Mouse (Mus musculus): ENCODE measurements around the gene Tuba1a. TPM values are rescaled to one million over a fixed set of nuclear protein-coding genes. Genes with fewer than 3 reads are reported as not detected.
"Not testable (repeated sequence)": the region's sequence is repeated elsewhere in the genome, so short reads cannot be mapped to it uniquely, and the experiment has no call there.

Tuba1a gene
- polyA plus RNA-seq, 1 experiment from 2014 or later: 1,237 TPM

DNA sequence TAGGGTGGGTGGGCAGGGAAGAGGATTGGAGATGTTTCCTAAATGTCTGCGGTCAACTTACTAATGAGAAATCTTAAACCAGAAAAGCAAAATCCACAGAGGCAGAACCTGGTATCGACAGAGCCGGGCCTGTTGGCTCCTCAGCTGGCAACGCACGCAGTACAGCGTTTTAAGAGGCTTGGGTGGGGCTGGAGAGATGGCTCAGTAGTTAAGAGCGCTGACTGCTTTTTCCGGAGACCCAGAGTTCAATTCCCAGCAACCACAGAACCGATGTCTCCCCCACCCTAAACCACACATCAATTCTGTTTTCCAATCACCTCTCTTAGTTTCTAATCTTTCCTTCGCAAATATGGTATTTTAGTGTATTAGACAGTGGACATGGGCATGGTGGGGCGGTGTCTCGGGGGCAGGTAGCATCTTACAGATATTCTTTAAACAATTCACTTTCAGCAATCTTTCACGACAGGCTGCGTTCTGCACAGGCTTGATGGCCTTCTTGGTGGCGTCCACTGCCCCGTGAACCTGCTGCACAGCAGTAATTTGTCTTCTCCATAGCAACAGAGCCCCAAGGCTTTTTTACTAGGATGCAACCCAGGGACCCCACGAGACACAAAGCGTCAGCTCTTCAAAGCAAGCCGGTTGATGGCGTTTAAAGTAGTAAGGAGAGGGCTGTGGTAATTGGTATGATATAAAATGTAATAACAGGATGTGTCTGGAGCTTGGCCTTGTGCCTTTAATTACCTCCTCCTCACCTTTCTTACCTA, 25.1 kb upstream of the Tuba1a start:
- H3K27ac ChIP-seq (ENCODE audit: low read depth, low read length): peak overlapping the region; percentile 1; the same call in 1 of the 2 replicates
- no peaks in the 10 kb centered on the region for H3K9me3 ChIP-seq (replicated peaks; ENCODE audit: control insufficient read depth, low read length)
- WGBS (ENCODE audit: insufficient replicate concordance): 77% methylated on average over 20 of the region's 20 CpGs
- no peaks in the 10 kb centered on the region for H3K36me3 ChIP-seq (ENCODE audit: control insufficient read depth, insufficient read depth, low read length)
- H3K4me2 ChIP-seq: no peak overlapping the region
- H3K4me3 ChIP-seq (ENCODE audit: low read depth, low read length): no peak overlapping the region
- H3K27me3 ChIP-seq (ENCODE audit: control insufficient read depth, insufficient read depth, low read length): no peaks in the 10 kb centered on the region
- no peak for ATAC-seq (replicated peaks; ENCODE audit: insufficient number of reproducible peaks, low FRiP score, low TSS enrichment)
- no peak overlapping the region for H3K9ac ChIP-seq (ENCODE audit: low read depth, low read length)
- peaks cover 24% of the 10 kb centered on the region for H3K4me1 ChIP-seq (ENCODE audit: control insufficient read depth, insufficient read depth, low read length)

- Histone ChIP-seq H3K36me3 (ENCODE audit: control insufficient read depth, insufficient read depth, low read length) (no peaks in the 10 kb centered on the region), H3K4me2 (no peak overlapping the region), H3K9ac (ENCODE audit: low read depth, low read length) (no peak overlapping the region; the same call in none of the 2 replicates), H3K4me1 (ENCODE audit: control insufficient read depth, insufficient read depth, low read length) (peaks cover 18% of the 10 kb centered on the region), H3K4me3 (ENCODE audit: low read depth, low read length) (no peak overlapping the region), H3K27ac (ENCODE audit: low read depth, low read length) (peak overlapping the region; percentile 57), H3K27me3 (ENCODE audit: control insufficient read depth, insufficient read depth, low read length) (no peaks in the 10 kb centered on the region), H3K9me3 (replicated peaks; ENCODE audit: control insufficient read depth, low read length) (no peaks in the 10 kb centered on the region)
- 64% methylated on average over 14 of the region's 14 CpGs for WGBS (ENCODE audit: insufficient replicate concordance)
- no peak for ATAC-seq (replicated peaks; ENCODE audit: insufficient number of reproducible peaks, low FRiP score, low TSS enrichment)
These were observed 24.4 kb upstream of the Tuba1a start for GRCm38 (mm10) chr15:98977759-98978408.

DNA sequence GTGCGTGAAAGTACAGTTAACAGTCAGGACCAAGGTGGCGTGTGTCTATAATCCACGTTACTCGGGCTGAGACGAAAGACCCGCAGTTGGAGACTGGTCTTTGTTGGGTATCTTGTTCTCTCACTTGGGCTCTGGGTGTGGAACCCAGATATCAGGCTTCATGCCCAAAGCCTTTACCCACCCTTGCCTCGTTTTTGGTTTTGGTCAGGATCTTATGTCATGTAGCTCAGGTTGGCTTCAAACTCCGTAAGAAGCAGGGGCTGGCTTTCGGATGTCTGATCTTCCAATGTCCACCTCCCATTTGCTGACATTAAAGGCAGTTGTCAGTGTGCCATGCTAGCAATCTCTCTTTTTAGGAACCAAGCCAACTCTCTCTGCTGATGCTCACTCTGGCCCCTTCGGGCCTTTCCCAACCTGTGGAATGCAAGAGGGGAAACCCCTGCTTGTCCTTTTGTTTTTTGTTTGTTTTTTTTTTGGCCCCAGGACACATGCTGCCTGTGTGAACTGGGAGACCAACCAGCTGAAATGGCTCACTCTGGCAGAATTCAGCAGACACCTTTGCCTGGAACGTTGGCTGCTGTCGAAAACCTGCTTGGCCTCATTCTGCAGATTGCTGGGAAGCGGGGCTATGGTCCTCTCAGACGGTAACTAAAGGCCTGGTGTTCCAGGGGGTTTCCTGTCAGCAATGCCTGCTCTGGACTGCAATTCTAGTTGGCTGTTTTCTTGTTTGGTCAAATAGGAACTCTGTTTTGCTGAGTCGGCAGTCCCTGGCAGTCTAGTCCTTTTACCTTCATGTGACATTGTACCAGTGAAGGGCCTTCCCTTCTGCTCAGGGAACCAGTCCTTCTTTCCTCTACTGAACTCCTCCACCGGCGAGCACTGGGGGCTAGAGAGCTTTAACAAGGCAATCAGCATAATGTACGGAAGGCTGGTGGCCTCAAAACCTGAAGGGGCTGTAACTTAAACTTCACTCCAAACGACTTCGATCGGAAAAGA, 23.6 kb upstream of the Tuba1a start:
- peaks cover 16% of the 10 kb centered on the region for H3K4me1 ChIP-seq (ENCODE audit: control insufficient read depth, insufficient read depth, low read length)
- H3K27me3 ChIP-seq (ENCODE audit: control insufficient read depth, insufficient read depth, low read length): no peaks in the 10 kb centered on the region
- no peak for ATAC-seq (replicated peaks; ENCODE audit: insufficient number of reproducible peaks, low FRiP score, low TSS enrichment)
- 67% methylated on average over 21 of the region's 21 CpGs for WGBS (ENCODE audit: insufficient replicate concordance)
- peak overlapping the region; percentile 28; the same call in 1 of the 2 replicates for H3K9ac ChIP-seq (ENCODE audit: low read depth, low read length)
- no peak overlapping the region for H3K4me3 ChIP-seq (ENCODE audit: low read depth, low read length)
- H3K4me2 ChIP-seq: no peak overlapping the region; the same call in 1 of the 2 replicates
- peak overlapping the region; percentile 57 for H3K27ac ChIP-seq (ENCODE audit: low read depth, low read length)
- no peaks in the 10 kb centered on the region for H3K9me3 ChIP-seq (replicated peaks; ENCODE audit: control insufficient read depth, low read length)
- no peaks in the 10 kb centered on the region for H3K36me3 ChIP-seq (ENCODE audit: control insufficient read depth, insufficient read depth, low read length)

DNA sequence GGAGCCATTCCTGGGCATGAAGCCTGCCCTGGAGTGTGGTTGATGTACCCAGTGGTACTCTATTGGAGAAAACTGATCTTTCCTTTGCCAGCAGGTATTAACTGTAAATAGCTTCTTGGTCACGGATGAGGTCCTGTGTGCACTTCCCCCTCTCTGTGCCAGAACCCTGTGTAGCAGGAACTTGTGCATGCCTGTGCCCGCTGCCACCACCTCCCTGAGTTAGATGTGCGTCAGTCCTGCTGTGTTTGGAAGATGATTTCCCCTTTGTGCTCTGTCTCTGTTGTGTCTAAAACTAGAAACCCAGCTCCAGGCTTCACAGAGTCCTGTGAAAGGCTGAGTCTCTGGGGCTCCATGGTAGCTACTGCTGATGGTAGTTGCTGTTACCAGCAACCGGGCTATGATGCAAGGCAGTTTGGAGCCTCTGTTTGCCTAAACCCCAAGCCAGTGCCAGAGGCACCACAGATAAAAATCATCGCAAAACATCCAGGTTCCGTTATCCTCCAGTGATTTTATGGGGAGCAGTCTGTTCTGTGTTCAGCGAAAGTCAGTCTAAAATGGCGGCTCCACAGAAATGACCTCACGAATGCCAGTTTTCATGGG, 19.6 kb upstream of the Tuba1a start:
- no peak overlapping the region for H3K27ac ChIP-seq (ENCODE audit: low read depth, low read length)
- no peak for ATAC-seq (replicated peaks; ENCODE audit: insufficient number of reproducible peaks, low FRiP score, low TSS enrichment)
- no peak overlapping the region for H3K4me2 ChIP-seq

DNA sequence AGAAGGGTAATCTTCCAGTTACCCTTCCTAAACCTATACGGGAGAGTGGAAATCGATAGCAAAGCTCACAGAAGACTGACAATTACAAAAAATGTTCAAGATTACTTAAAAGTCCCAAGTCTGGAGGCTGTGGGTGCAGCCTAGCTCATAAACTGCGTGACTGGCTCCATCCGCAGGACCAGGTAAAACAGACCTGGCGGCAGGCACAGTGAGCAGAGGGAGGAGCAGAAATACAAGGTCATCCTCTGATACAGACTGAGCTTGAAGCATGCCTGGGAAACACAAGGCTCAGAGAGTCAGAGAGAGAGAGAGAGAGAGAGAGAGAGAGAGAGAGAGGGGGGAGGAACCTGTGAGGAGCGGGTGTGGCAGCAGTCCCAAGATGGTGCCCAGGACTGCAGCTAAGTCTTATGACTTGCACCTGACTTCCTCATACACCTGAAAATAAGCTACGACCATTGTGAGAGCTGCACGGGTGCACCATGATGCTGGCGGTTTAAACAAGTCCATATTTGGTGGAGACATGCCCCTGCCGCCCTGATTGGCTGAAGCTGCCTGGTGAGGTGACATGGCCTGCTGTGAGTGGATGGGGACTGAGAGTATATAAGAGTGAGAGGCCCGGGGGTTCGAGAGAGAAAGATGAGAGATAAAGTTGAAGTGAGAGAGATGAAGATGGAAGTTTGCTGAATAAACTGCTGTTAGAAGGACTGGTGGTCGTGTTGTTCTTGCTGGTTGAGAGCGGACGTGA, 18.2 kb upstream of the Tuba1a start:
- not testable (repeated sequence) for H3K4me2 ChIP-seq; H3K27me3 ChIP-seq (ENCODE audit: control insufficient read depth, insufficient read depth, low read length); H3K36me3 ChIP-seq (ENCODE audit: control insufficient read depth, insufficient read depth, low read length); ATAC-seq (replicated peaks; ENCODE audit: insufficient number of reproducible peaks, low FRiP score, low TSS enrichment); H3K9me3 ChIP-seq (replicated peaks; ENCODE audit: control insufficient read depth, low read length); H3K9ac ChIP-seq (ENCODE audit: low read depth, low read length); H3K4me3 ChIP-seq (ENCODE audit: low read depth, low read length)
- Histone ChIP-seq H3K27ac (ENCODE audit: low read depth, low read length) (0 out of 2 replicates have a peak overlapping the region, but pooled peaks have one; percentile 15), H3K4me1 (ENCODE audit: control insufficient read depth, insufficient read depth, low read length) (peaks cover 16% of the 10 kb centered on the region)
- WGBS (ENCODE audit: insufficient replicate concordance): 66% methylated on average over 15 of the region's 15 CpGs

More for the DNA sequence above, 19.6 kb upstream of the Tuba1a start:
- Histone ChIP-seq H3K9ac (ENCODE audit: low read depth, low read length) (no peak overlapping the region), H3K36me3 (ENCODE audit: control insufficient read depth, insufficient read depth, low read length) (no peaks in the 10 kb centered on the region), H3K4me1 (ENCODE audit: control insufficient read depth, insufficient read depth, low read length) (peaks cover 29% of the 10 kb centered on the region), H3K27me3 (ENCODE audit: control insufficient read depth, insufficient read depth, low read length) (no peaks in the 10 kb centered on the region), H3K4me3 (ENCODE audit: low read depth, low read length) (no peak overlapping the region), H3K9me3 (replicated peaks; ENCODE audit: control insufficient read depth, low read length) (no peaks in the 10 kb centered on the region)
- 88% methylated on average over 9 of the region's 9 CpGs for WGBS (ENCODE audit: insufficient replicate concordance)

DNA sequence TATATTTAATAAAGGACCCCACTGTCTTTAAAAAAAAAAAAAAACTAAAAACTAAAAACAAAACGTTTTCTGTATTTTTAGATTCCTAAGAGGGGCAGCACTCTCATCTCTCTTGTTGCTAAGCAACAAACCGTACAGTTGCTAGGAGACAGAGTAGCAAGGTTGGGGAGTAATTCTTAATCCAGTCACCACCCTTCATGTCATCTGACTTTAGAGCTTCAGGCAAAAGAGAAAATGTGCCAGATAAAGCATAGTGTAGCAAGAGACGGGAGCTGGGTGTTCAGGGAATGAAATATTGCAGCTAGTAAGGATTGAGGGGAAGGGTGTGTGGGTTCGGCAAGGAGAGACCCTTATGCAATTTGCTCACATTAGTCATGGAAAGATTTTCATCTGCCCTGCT, 17.6 kb upstream of the Tuba1a start:
- 49% methylated on average over 4 of the region's 4 CpGs for WGBS (ENCODE audit: insufficient replicate concordance)
- Histone ChIP-seq H3K4me1 (ENCODE audit: control insufficient read depth, insufficient read depth, low read length) (peaks cover 15% of the 10 kb centered on the region), H3K9ac (ENCODE audit: low read depth, low read length) (no peak overlapping the region), H3K27ac (ENCODE audit: low read depth, low read length) (no peak overlapping the region), H3K27me3 (ENCODE audit: control insufficient read depth, insufficient read depth, low read length) (no peaks in the 10 kb centered on the region), H3K9me3 (replicated peaks; ENCODE audit: control insufficient read depth, low read length) (no peaks in the 10 kb centered on the region), H3K4me2 (no peak overlapping the region), H3K4me3 (ENCODE audit: low read depth, low read length) (no peak overlapping the region), H3K36me3 (ENCODE audit: control insufficient read depth, insufficient read depth, low read length) (no peaks in the 10 kb centered on the region)
- ATAC-seq (replicated peaks; ENCODE audit: insufficient number of reproducible peaks, low FRiP score, low TSS enrichment): no peak

GRCm38 (mm10) chr15:98969372-98970101, 16.0 kb upstream of the Tuba1a start:
- WGBS (ENCODE audit: insufficient replicate concordance): 23% methylated on average over 16 of the region's 16 CpGs
- no peak for ATAC-seq (replicated peaks; ENCODE audit: insufficient number of reproducible peaks, low FRiP score, low TSS enrichment)
- peaks cover 15% of the 10 kb centered on the region for H3K4me1 ChIP-seq (ENCODE audit: control insufficient read depth, insufficient read depth, low read length)
- H3K9ac ChIP-seq (ENCODE audit: low read depth, low read length): peak overlapping the region; percentile 58
- H3K36me3 ChIP-seq (ENCODE audit: control insufficient read depth, insufficient read depth, low read length): no peaks in the 10 kb centered on the region
- peak overlapping the region; percentile 70 for H3K27ac ChIP-seq (ENCODE audit: low read depth, low read length)
- peak overlapping the region; percentile 40 for H3K4me2 ChIP-seq
- H3K4me3 ChIP-seq (ENCODE audit: low read depth, low read length): no peak overlapping the region
- no peaks in the 10 kb centered on the region for H3K9me3 ChIP-seq (replicated peaks; ENCODE audit: control insufficient read depth, low read length)
- H3K27me3 ChIP-seq (ENCODE audit: control insufficient read depth, insufficient read depth, low read length): no peaks in the 10 kb centered on the region
